Mouse (Mus musculus): ENCODE results near the gene Arhgap23.

DNA sequence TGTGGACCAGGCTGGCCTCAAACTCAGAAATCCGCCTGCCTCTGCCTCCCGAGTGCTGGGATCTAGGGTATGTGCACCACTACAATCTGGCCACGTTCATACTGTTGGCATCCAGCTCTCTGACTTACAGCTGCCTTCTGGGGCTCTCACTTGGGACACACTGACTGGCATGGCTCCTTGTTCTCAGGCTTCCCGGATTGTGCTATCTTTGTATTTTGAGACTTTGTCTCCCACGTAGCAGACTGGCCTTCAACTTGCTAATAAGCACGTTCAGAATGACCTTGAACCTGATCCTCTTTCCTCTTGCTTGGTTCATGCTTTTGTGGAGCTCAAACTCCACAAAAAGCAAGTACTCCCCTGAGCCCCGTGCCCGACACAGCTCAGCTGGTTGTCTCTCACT lies 70.3 kb downstream of the Arhgap23 start:
- no peak for TF ChIP-seq EP300 (IDR thresholded peaks at IDR 0.05; ENCODE audit: low read depth)
- TF ChIP-seq CTCF (IDR thresholded peaks at IDR 0.05; ENCODE audit: low read depth): no peak
